Mouse (Mus musculus) stomach, postnatal 0 days (tissue): ENCODE results near the gene Zfp385b. TPM values are rescaled to one million over a fixed set of nuclear protein-coding genes. Genes with fewer than 3 reads are reported as not detected.

Experiments used
- ATAC-seq: fragments of 200-750 bp; cut with Nextera tagmentation; 2 replicates; pipeline ENCODE4 v1.8.0; 2017; ENCODE audit not compliant: low FRiP score, low TSS enrichment
- DNase-seq: peaks from one replicate; pipeline ENCODE4 v3.0.0-alpha.2; 2016; ENCODE audit warnings: low spot score
- H3K27ac ChIP-seq: fragments of 300-500 bp; sonication (generic); replicated peaks from 2 replicates; pipeline ENCODE4 v1.5.1; 2014; ENCODE audit warnings: mild to moderate bottlenecking, control low read depth
- H3K27me3 ChIP-seq: fragments of 300-500 bp; sonication (generic); 2 replicates; pipeline ENCODE4 v1.6.1; 2014; ENCODE audit warnings: low read length; ENCODE audit not compliant: control insufficient read depth, insufficient read depth
- H3K36me3 ChIP-seq: fragments of 300-500 bp; sonication (generic); 2 replicates; pipeline ENCODE4 v1.6.1; 2014; ENCODE audit warnings: low read length, mixed read lengths; ENCODE audit not compliant: control insufficient read depth, insufficient read depth
- H3K4me1 ChIP-seq: fragments of 300-500 bp; sonication (generic); replicated peaks from 2 replicates; pipeline ENCODE4 v1.6.1; 2014; ENCODE audit warnings: antibody characterized with exemption; ENCODE audit not compliant: control insufficient read depth, insufficient read depth
- H3K4me2 ChIP-seq: fragments of 300-500 bp; sonication (generic); replicated peaks from 2 replicates; pipeline ENCODE4 v1.6.1; 2014; ENCODE audit warnings: low read depth, mild to moderate bottlenecking, control low read depth, moderate library complexity
- H3K4me3 ChIP-seq: fragments of 300-500 bp; sonication (generic); 2 replicates; pipeline ENCODE4 v1.5.1; 2014; ENCODE audit warnings: low read depth, low read length, control low read depth
- H3K9ac ChIP-seq: fragments of 300-500 bp; sonication (generic); 2 replicates; pipeline ENCODE4 v1.6.1; 2014; ENCODE audit warnings: mild to moderate bottlenecking, low read length, control low read depth, mixed read lengths
- H3K9me3 ChIP-seq: fragments of 300-500 bp; sonication (generic); 2 replicates; pipeline ENCODE4 v1.6.1; 2016; ENCODE audit warnings: low read length; ENCODE audit not compliant: control insufficient read depth
- CTCF ChIP-seq: IDR thresholded peaks from 2 replicates; pipeline ENCODE4 v1.5.1; 2016; ENCODE audit warnings: antibody characterized with exemption, low read depth, mild to moderate bottlenecking, moderate library complexity
- EP300 ChIP-seq: optimal IDR thresholded peaks from 2 replicates; pipeline ENCODE3; 2016; ENCODE audit warnings: antibody characterized with exemption
- WGBS: fragments of 180-500 bp; shearing (Covaris S2); extraction: QIAGEN DNeasy Blood & Tissue Kit; methylation state at CpG from one replicate; pipeline ENCODE4 v1.1.7; 2014; 5-methylcytosine and 5-hydroxymethylcytosine counted together
- polyA plus RNA-seq: library from polyadenylated mRNA; unstranded; fragments of >200 nt; fragmentation: Nextera tagmentation; extraction: Ambion mirVana; gene quantifications from 2 replicates; pipeline ENCODE4 v1.2.1, GENCODE M21; 2015

Gene Zfp385b
- polyA plus RNA-seq, 1 experiment from 2014 or later, result 10.2 TPM

GRCm38 (mm10) chr2:77543388-77543787 is 276.1 kb downstream of the Zfp385b start:
- WGBS, result 19% methylated on average over 1 of the region's 1 CpGs
- Histone ChIP-seq H3K9me3 (no peaks in the 10 kb centered on the region), H3K4me1 (no peaks in the 10 kb centered on the region), H3K27me3 (no peaks in the 10 kb centered on the region), H3K4me2 (no peak overlapping the region), H3K36me3 (no peaks in the 10 kb centered on the region), H3K27ac (no peak overlapping the region; the same call in 1 of the 2 replicates), H3K9ac (no peak overlapping the region), H3K4me3 (no peak overlapping the region)
- ATAC-seq, result 0 out of 2 replicates have a peak, but pooled peaks have one; percentile 40
- DNase-seq, result no peak
- TF ChIP-seq EP300, result no peak
- no peak for TF ChIP-seq CTCF

- Histone ChIP-seq H3K27me3 (no peaks in the 10 kb centered on the region), H3K9me3 (no peaks in the 10 kb centered on the region), H3K36me3 (no peaks in the 10 kb centered on the region), H3K4me3 (no peak overlapping the region), H3K4me1 (no peaks in the 10 kb centered on the region), H3K27ac (no peak overlapping the region), H3K4me2 (no peak overlapping the region), H3K9ac (no peak overlapping the region)
- WGBS, result 25% methylated on average over 2 of the region's 2 CpGs
- DNase-seq (peak; percentile 30), ATAC-seq (peak; percentile 95)
- no peak for TF ChIP-seq CTCF
These were observed 276.8 kb downstream of the Zfp385b start for GRCm38 (mm10) chr2:77542605-77543004.

- no peaks in the 10 kb centered on the region for H3K9me3 ChIP-seq
- H3K27ac ChIP-seq, result no peak overlapping the region
- WGBS, result 88% methylated on average over 4 of the region's 4 CpGs
- H3K4me3 ChIP-seq, result no peak overlapping the region
- no peaks in the 10 kb centered on the region for H3K36me3 ChIP-seq
- no peak for DNase-seq
- H3K27me3 ChIP-seq, result no peaks in the 10 kb centered on the region
- H3K4me1 ChIP-seq, result no peaks in the 10 kb centered on the region
- H3K4me2 ChIP-seq, result no peak overlapping the region
- no peak for ATAC-seq
- TF ChIP-seq EP300 (no peak), CTCF (no peak)
- H3K9ac ChIP-seq, result no peak overlapping the region
These were observed 277.8 kb downstream of the Zfp385b start for GRCm38 (mm10) chr2:77541681-77542080.

- ATAC-seq (no peak), DNase-seq (no peak)
- 47% methylated on average over 3 of the region's 3 CpGs for WGBS
- no peak overlapping the region for H3K27ac ChIP-seq
- no peaks in the 10 kb centered on the region for H3K27me3 ChIP-seq
- H3K9me3 ChIP-seq, result no peaks in the 10 kb centered on the region
- no peak overlapping the region for H3K4me3 ChIP-seq
- no peaks in the 10 kb centered on the region for H3K4me1 ChIP-seq
- H3K9ac ChIP-seq, result no peak overlapping the region
- H3K4me2 ChIP-seq, result no peak overlapping the region
- H3K36me3 ChIP-seq, result no peaks in the 10 kb centered on the region
- no peak for TF ChIP-seq EP300
- TF ChIP-seq CTCF, result no peak
These were observed 278.6 kb downstream of the Zfp385b start for GRCm38 (mm10) chr2:77540860-77541259.

- Histone ChIP-seq H3K9me3 (no peaks in the 10 kb centered on the region), H3K27me3 (no peaks in the 10 kb centered on the region), H3K4me3 (no peak overlapping the region), H3K27ac (no peak overlapping the region), H3K36me3 (no peaks in the 10 kb centered on the region), H3K9ac (no peak overlapping the region), H3K4me2 (no peak overlapping the region), H3K4me1 (no peaks in the 10 kb centered on the region)
- no peak for TF ChIP-seq CTCF
- no peak for TF ChIP-seq EP300
- DNase-seq (no peak), ATAC-seq (peak; percentile 64; the same call in 1 of the 2 replicates)
- 60% methylated on average over 3 of the region's 3 CpGs for WGBS
These were observed 282.9 kb downstream of the Zfp385b start for GRCm38 (mm10) chr2:77536556-77536955.

- H3K4me1 ChIP-seq, result no peaks in the 10 kb centered on the region
- H3K4me2 ChIP-seq, result no peak overlapping the region
- no peak overlapping the region for H3K4me3 ChIP-seq
- no peaks in the 10 kb centered on the region for H3K9me3 ChIP-seq
- WGBS, result 72% methylated on average over 7 of the region's 7 CpGs
- DNase-seq (no peak), ATAC-seq (no peak)
- H3K27me3 ChIP-seq, result no peaks in the 10 kb centered on the region
- TF ChIP-seq EP300 (no peak), CTCF (no peak)
- no peak overlapping the region for H3K27ac ChIP-seq
- no peaks in the 10 kb centered on the region for H3K36me3 ChIP-seq
- H3K9ac ChIP-seq, result no peak overlapping the region
These were observed 291.2 kb downstream of the Zfp385b start for GRCm38 (mm10) chr2:77528079-77528752.
